Mouse (Mus musculus) gastrocnemius, adult 2 months (tissue): Measurements from ENCODE around the gene Cd160. TPM values are rescaled to one million over a fixed set of nuclear protein-coding genes. Genes with fewer than 3 reads are reported as not detected.

Experiments used
- DNase-seq: peaks from one replicate; pipeline ENCODE4 v3.0.0; 2022
- H3K27ac ChIP-seq: fragments of 200-600 bp; 2 replicates; pipeline ENCODE4 v1.8.1; 2022; ENCODE audit warnings: mild to moderate bottlenecking
- H3K4me3 ChIP-seq: fragments of 200-600 bp; 2 replicates; pipeline ENCODE4 v1.8.1; 2022; ENCODE audit warnings: mild to moderate bottlenecking, moderate library complexity
- CTCF ChIP-seq: fragments of 200-600 bp; IDR thresholded peaks from 2 replicates; pipeline ENCODE4 v1.8.1; 2022; ENCODE audit warnings: antibody characterized with exemption, mild to moderate bottlenecking, moderate library complexity
- intact Hi-C: fragments of 180-260 bp; cut with DNase I; formaldehyde crosslinking; loops from one replicate; pipeline ENCODE4 v1.15.1; 2025
- long read RNA-seq, 2 experiments: library from polyadenylated mRNA; stranded (forward); transcript quantifications; one replicate each; pipeline ENCODE4 v2.0.0; 2021
- total RNA-seq, 2 experiments: library from RNA; stranded (reverse); gene quantifications; 2 replicates each; pipeline ENCODE4 v1.2.3; 2021

The Cd160 gene
- not detected for total RNA-seq
- long read RNA-seq, experiment 1 = 0 reads
- long read RNA-seq, experiment 2 = 0 reads

GRCm38 (mm10) chr3:96828984-96829383, at the start of gene Cd160, which contains the start of gene Pdzk1:
TSS of gene Cd160 (minus strand) at chr3:96829351.
TSS of gene Pdzk1 (plus strand) at chr3:96829284.
- Histone ChIP-seq H3K4me3 (no peak within 1 kb of the TSS), H3K27ac (no peak within 1 kb of the TSS)
- intact Hi-C loops = no loop called here
- TF ChIP-seq CTCF = no peak
- no peak for DNase-seq

- Histone ChIP-seq H3K4me3 (no peak overlapping the region), H3K27ac (no peak overlapping the region)
- no peak for DNase-seq
- TF ChIP-seq CTCF = no peak
- intact Hi-C loops = no loop called here
These were observed 45.8 kb upstream of the Cd160 start for GRCm38 (mm10) chr3:96874808-96875571.

- H3K4me3 ChIP-seq = no peak overlapping the region
- intact Hi-C loops = no loop called here
- TF ChIP-seq CTCF = no peak
- H3K27ac ChIP-seq = no peak overlapping the region
- no peak for DNase-seq
These were observed 43.4 kb upstream of the Cd160 start for GRCm38 (mm10) chr3:96872501-96872900.

GRCm38 (mm10) chr3:96871070-96871469, 41.9 kb upstream of the Cd160 start:
- DNase-seq = no peak
- no peak overlapping the region for H3K27ac ChIP-seq
- H3K4me3 ChIP-seq = no peak overlapping the region
- no peak for TF ChIP-seq CTCF
- intact Hi-C loops = no loop called here

GRCm38 (mm10) chr3:96870270-96870669, 41.1 kb upstream of the Cd160 start:
- no peak for DNase-seq
- Histone ChIP-seq H3K4me3 (no peak overlapping the region), H3K27ac (no peak overlapping the region)
- no peak for TF ChIP-seq CTCF
- intact Hi-C loops = no loop called here

- Histone ChIP-seq H3K4me3 (no peak overlapping the region), H3K27ac (no peak overlapping the region)
- intact Hi-C loops = no loop called here
- DNase-seq = no peak
- no peak for TF ChIP-seq CTCF
These were observed 39.9 kb upstream of the Cd160 start for GRCm38 (mm10) chr3:96869091-96869490.

- Histone ChIP-seq H3K27ac (no peak overlapping the region), H3K4me3 (no peak overlapping the region)
- DNase-seq = no peak
- TF ChIP-seq CTCF = no peak
- intact Hi-C loops = no loop called here
These were observed 39.4 kb upstream of the Cd160 start for GRCm38 (mm10) chr3:96868566-96868965.

GRCm38 (mm10) chr3:96867863-96868262, 38.7 kb upstream of the Cd160 start:
- no peak overlapping the region for H3K27ac ChIP-seq
- intact Hi-C loops = no loop called here
- no peak for DNase-seq
- no peak for TF ChIP-seq CTCF
- H3K4me3 ChIP-seq = no peak overlapping the region

GRCm38 (mm10) chr3:96860498-96860897, 31.3 kb upstream of the Cd160 start:
- no peak for DNase-seq
- intact Hi-C loops = no loop called here
- H3K4me3 ChIP-seq = no peak overlapping the region
- TF ChIP-seq CTCF = no peak
- no peak overlapping the region for H3K27ac ChIP-seq

GRCm38 (mm10) chr3:96855833-96856232, 26.7 kb upstream of the Cd160 start:
- intact Hi-C loops = no loop called here
- DNase-seq = no peak
- no peak overlapping the region for H3K4me3 ChIP-seq

GRCm38 (mm10) chr3:96854376-96854775, 25.2 kb upstream of the Cd160 start:
- Histone ChIP-seq H3K4me3 (no peak overlapping the region), H3K27ac (no peak overlapping the region)
- intact Hi-C loops = no loop called here
- no peak for DNase-seq
- TF ChIP-seq CTCF = no peak

More at GRCm38 (mm10) chr3:96855833-96856232, 26.7 kb upstream of the Cd160 start:
- no peak overlapping the region for H3K27ac ChIP-seq
- TF ChIP-seq CTCF = no peak

- no peak for DNase-seq
- intact Hi-C loops = no loop called here
- H3K27ac ChIP-seq = no peak overlapping the region
- H3K4me3 ChIP-seq = no peak overlapping the region
- no peak for TF ChIP-seq CTCF
These were observed 23.4 kb upstream of the Cd160 start for GRCm38 (mm10) chr3:96852561-96852960.

- no peak overlapping the region for H3K27ac ChIP-seq
- no peak for TF ChIP-seq CTCF
- no peak for DNase-seq
- intact Hi-C loops = no loop called here
- H3K4me3 ChIP-seq = no peak overlapping the region
These were observed 20.1 kb upstream of the Cd160 start for GRCm38 (mm10) chr3:96849168-96849727.

- H3K27ac ChIP-seq = no peak overlapping the region
- DNase-seq = no peak
- H3K4me3 ChIP-seq = no peak overlapping the region
- TF ChIP-seq CTCF = no peak
- intact Hi-C loops = no loop called here
These were observed 19.3 kb upstream of the Cd160 start for GRCm38 (mm10) chr3:96848470-96848869.
